Mouse (Mus musculus) spleen, postnatal 10 days (tissue): ENCODE data around the gene St3gal5.

Source experiments
- DNase-seq, 2 experiments: peaks; one replicate each; pipeline ENCODE4 v3.0.0; 2021 to 2022; ENCODE audit warnings: low spot score in 2 of 2

The St3gal5 gene

GRCm38 (mm10) chr6:72203279-72203678 lies 105.9 kb downstream of the St3gal5 start:
- DNase-seq: no peak
